Mouse (Mus musculus) thymus, postnatal 36 days (tissue): Measurements from ENCODE around the gene Ctbs.
A peak's percentile ranks its signal among the peaks of the same experiment; 100 is the strongest.
"Not testable (repeated sequence)": the region's sequence is repeated elsewhere in the genome, so short reads cannot be mapped to it uniquely, and the experiment has no call there.

Experiments
- DNase-seq, 2 experiments: peaks; one replicate each; pipeline ENCODE4 v3.0.0; 2022; ENCODE audit warnings: mixed read lengths in 2 of 2

Gene Ctbs

DNA sequence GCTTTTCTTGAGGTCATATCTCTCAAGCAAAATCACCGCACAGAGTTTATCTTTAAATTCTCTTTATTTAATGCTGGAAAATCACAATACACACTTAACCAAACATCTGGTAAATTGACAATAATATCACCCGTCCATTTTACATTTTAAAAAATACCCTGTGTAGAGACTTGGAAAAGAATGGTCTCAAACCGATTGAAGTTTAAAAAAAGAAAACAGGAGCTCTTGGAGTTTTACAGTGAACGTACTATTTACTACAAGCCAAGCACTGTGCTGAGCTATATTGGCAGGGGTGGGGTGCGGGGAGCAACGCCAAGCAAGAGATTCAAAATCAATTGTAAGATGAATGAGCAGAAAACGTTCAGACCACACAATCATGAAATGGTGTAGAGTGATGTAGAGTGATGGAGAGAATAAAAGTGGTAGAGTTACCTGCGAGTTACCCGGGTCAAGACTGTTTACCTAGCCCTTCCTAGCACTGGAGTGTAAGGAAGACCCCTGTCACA is at the start of gene Ctbs:
TSS of gene Ctbs (plus strand) at position 51 of the 506 bp plus-strand sequence.
- no peak for DNase-seq

DNA sequence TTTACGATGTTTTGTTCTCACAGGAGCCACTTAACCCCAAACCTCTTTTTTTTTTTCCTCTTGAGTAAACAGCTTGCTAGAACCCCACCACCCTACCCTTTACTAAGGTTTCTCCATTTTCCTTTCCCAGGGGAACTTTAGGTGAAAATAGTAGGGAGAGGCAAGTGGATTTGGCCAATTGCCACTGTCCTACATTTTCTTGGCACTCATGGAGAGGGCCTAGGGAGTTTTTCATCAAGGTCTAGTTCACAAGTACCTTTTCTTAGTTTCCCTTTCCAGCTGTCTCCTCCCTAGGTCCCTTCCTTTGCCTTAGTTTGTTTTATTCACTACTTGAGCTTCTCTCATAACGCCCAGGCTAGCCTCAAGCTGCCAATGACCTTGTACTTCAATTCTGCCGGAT is 45.8 kb upstream of the Ctbs start:
- DNase-seq, result no peak

DNA sequence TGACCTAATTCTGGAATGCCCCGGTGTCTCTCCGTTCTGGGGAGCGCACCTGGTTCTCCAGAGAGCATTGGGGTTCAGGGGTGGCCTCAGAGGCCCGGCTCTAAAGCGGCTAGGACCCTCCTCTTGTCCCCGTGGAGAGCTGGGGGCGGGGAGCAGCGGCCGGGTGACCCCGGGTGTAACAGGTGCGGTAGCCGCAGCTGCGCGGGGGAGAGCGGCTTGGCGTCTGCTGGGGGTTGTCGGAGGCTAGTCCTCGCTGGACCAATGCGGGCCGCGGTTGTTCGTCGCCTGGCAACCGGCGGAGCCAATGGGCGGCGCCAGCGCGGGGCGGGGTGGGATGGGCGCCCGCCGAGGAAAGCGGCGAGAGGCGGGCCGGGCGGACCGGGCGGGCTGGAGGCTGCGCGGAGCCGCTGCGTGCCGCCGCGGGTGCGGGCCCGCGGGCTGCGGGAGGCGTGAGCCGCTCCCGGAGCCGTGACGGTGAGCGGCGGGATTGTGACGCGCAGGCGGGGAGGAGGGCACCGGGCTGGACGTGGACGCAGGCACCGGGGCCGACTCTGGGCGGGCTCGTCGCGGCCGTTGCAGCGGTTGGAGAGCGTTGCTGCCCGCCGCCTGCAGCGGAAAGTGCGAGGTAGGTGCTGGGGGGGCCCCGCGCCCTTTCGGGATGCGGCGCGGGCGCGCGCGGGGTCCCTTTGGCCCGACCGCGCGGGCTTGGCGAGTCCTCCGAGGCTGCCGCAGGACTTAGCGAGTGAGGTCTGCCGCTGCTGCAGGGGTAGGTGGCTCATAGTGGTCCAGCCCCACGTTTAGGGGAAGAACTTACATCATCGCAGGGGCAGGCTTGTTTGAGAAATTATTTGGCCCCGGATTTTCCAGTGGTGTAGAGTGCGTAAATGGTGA is 45.0 kb upstream of the Ctbs start, which contains the start of gene Ssx2ip:
TSS of gene Ssx2ip (plus strand) at position 332 of the 891 bp plus-strand sequence.
- DNase-seq, result peak; percentile 94 to 95

DNA sequence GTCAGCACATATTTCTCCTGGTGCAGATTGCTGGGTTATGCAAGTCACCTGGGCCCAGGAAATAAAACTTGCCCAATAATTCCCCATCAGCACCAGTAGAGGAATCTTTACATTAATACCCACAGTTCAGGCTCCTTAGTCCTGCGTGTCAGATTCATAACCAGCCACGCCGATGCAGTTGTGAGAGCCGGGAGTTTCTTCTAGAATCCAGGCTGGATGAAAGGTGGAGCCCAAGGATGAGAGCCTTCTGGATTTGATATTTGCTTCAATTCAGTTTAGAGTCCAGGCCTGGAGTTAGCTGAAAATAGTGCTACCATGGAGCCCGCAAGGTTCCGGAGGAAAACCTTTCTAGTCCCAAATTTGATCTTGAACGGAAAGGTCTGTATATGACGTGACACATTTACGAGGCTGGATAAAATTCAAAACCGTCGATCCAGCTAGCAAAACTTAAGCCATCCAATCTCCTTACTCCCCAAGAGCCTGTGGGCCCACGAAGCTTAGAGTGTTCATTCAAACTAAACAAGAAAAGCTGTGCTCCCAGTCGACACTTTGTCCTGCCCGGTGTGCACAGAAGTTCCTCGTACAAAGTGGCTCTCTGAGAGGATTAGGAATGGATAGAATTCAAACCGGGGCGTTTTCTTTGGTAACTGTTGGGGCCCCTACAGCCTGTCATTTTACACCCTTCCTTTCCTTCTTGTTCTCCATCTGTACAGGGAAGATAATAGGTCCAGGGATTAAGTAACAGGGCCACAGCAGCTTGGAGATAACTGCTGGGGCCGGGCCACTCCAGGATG is 44.2 kb upstream of the Ctbs start:
- DNase-seq, result no peak

DNA sequence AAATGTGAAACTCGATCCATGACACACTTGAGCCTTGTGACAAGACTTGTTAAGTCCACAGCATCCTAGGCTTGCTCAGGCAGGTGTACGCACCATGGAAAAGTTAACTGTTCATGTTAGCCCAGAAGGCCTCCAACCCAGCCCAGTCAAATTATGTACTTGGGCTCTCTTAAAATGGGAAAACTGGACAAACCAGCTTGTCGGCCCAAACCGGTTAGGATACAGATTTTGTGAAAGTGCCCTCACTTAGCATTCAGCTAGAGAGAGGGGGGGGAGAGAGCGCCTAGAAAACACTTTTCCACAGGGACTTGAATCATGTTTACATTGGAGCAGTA is 43.6 kb upstream of the Ctbs start:
- DNase-seq, result no peak

DNA sequence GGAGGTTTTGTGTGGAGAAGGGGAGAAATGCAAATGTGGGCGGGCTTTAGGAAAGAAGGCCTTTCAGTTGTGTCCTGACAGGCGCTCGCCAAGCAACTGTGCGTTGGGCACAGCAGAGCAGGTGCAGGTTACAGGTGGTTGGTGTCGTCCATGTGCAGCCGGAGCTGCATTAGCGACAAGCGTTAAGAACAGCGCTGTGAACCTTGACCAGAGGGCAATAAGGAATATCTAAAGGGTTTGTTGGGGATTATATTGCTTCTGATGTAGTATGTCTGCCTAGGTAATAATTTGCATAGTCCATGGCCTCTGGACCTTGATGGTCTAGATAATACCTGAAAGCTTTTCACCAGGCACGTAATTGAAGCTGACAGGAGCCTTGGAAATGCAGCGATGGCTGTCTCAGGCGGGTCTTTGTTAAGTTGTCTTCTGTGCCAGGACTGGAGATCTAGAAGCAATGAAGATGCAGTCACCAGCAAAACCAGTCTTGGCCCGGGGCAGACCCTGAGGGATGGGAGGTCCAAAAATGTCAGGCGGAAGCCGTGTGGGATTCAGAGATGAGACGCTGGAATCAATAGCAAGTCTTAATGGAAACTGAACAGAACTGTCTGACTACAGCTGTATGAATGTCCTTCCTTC is 42.4 kb upstream of the Ctbs start:
- DNase-seq, result no peak

DNA sequence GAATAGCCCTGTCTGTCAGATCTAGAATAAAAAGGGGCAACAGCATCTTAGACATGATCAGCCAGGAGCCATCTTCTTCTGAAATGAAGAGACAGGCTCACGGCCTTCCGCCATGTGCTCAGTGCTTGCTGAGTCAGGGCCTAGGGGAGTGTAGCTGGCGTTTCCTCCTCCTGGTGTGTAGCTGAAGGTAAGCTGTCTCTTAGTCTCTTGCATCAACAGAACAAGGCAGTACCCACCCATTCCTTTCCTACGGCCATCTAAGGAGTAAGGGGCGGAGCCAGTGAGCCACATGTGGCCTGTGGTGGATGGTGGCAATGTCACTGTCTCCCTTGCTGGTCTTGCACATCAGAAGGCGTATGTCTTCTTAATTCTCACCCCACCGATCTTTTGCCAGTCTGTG is 39.5 kb upstream of the Ctbs start:
- no peak for DNase-seq

DNA sequence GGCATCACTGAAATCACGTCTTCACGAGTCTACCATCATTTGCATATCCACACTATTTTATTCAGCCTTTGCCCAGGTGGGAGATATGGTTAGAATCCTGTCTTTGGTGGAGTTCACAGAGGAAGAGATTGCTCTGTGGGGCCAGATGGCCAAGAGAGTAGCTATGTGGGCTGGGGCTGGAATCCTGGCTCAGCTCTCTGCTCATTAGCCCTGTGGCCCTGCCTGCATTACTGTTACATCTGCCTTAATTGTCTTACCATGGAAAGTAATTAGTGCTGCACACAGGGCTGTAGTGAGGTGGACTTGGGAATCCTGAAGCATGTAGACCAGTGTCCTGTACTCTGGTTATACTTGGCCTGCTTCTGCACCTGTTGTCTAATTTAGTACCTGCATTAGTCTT is 37.6 kb upstream of the Ctbs start:
- no peak for DNase-seq

DNA sequence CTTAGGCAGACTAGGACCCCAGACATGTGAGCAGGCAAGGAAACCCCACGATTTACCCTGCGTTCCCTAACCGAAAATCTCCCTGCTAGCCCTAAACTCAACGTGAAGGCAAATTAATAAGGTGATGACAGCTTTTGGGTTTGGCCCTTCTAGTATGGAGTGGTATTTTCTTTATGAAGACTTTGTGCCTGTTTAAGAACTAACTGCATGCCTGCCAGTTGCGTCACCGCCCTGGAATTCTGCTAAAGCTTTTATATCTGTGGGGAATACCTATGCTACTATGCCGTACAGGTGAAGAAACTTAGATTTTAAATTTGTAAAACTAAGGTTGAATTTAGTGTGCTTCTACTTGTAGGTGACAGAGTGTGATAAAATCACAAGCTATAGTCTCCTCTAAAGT is 37.1 kb upstream of the Ctbs start:
- no peak for DNase-seq

DNA sequence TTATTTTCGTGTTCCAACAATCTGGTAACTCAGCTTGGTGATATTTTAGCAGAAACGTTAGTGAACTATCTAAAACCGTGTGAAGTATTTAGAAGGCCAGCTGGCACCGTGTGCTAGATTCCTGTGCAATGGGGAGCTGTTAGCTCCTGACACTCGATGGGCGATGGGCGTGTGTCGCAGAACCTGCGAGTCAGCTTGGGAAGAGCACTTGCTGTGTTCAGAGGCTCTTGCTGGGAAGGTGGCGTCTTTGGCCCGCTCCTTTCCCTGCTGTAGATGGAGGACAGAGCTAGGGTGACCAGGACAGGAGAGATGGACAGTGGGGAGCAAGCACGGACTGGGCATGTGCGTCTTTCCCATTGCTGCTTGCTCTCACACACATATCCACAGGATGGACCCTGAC is 36.6 kb upstream of the Ctbs start:
- DNase-seq, result no peak

DNA sequence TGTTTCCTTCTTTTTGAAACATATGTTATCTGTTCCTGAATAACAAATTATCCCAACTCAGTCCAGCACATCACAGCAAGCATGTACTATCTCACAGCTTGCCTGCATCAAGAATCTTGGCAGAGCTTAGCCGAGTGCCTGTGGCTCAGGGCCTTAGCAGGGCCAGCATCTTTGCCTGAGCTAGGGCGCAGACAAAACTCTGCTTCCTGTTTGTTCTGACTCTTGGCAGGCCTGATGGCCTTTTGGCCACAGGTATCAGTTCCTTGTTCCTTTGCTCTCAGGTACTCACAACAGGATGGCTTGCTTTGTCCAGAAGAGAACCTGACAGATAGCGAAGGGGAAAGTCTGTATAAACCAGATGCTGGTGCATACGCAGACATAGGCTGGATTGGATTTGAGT is 35.6 kb upstream of the Ctbs start:
- DNase-seq, result no peak

DNA sequence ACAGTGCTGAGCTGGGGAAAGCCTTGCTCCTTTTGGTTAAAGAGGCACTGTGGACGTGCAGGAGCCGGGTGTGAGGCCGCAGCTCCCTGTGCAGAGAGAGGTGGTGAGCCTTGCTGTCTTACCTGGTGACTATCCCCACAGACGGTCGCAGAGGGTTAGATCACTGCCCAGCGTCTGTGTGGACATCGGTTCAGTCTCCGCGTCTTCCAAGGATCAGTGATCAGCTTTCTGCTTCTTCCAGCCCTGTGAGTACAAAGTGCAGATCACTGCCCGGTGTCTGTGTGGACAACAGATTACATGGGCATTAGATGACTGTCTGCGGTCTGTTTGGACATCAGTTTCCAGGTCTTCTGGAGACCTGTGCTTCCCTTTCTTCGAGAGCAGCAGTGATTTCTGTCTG is 35.0 kb upstream of the Ctbs start:
- no peak for DNase-seq

DNA sequence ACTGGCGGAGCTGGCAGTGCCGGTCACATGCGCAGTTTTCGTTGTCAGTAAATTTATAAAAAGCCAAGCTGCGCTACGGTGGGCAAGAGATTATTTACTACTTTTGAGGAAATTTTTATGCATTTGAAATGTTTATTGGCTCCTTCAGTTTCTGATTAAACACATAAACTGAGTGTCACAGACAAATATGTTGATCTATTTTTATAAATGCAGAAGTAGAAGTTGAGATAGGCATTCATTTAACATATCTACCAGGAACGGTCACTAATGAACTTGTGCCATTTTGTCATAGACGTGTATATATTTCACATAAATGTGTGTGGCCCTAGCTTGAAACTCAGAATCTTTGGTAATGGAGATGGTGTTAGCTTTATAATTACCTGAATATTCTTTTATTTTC is 31.7 kb upstream of the Ctbs start:
- DNase-seq, result no peak

DNA sequence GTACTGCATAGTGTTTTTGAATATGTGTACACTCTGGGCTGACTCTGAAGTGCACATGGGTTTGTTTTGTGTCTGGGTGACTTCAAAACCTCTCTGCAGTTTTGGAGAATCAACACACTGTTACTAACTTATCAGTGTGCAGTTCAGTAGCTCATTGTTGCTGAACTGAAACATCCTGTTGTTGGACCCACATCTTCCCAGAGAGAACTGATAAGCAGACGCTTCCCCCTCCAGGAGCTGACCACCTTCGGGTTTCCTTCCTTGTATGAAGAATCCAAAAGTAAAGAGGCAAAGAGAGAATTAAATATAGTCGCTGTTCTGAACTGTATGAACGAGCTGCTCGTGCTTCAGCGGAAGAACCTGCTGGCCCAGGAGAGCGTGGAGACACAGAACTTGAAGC is 30.7 kb upstream of the Ctbs start:
- no peak for DNase-seq

DNA sequence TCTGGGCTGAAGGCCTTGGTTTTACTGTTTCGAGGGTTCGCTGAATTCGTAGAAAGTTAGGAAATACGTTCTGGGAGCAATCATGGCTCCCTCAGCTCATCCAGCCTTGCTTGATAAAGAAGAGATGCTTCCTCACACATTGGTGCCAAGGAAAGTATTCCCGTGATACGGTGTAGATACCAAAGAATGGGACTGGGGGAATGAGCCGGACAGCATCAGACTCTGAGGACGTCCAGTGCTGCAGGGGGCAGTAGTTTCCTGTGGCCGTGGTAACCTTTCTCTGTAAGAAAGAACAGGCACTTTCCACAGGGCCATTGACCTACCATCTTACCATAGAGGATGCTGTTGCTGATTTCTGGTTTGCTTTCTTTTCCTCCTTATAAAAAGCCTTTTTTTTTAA is 30.1 kb upstream of the Ctbs start:
- DNase-seq, result no peak

DNA sequence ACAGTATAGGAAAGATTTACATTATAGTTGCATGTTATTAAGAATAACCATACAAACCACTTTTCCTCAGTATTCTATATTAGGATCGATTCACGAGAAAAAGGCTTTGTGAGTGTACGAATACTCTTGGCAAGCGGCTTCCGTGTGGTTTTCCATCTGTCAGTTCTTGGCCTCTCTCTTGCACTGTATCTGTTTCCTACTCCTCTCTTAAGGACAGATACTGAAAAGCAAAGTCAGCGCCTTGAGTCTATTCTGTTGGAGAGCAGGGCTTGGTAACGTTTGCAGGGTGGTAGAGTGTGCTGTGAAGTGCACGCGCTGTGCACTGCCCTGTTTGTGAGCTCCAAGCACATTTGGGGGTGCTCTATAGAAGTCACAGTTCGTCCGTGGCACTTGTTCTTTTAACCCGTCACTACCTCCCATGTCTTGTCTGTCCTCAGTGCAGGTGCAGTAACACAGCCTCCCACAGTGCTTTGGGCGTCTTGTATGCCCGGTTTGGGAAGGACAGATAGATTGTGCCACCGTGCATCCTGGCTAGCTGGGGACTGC is 29.5 kb upstream of the Ctbs start:
- DNase-seq, result no peak

DNA sequence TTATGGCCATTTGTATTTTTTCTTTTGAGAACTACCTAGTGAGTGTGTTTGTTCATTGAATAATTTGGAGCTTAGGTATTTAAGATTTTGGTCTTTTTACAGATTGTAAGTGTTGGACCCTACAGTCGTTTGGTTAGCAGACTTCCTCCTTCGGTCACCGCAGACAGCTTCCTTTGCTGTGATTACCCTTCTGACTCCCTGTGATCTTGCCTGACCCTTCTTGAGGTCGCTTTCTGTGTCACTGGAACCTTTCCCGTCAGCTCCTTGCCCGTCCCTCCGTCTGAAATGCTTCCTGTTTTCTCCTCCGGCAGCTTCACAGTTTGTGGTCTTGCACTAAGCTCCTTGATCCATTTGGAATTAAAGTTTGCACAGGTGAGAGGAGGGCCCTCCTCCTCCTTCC is 27.8 kb upstream of the Ctbs start:
- DNase-seq, result no peak

DNA sequence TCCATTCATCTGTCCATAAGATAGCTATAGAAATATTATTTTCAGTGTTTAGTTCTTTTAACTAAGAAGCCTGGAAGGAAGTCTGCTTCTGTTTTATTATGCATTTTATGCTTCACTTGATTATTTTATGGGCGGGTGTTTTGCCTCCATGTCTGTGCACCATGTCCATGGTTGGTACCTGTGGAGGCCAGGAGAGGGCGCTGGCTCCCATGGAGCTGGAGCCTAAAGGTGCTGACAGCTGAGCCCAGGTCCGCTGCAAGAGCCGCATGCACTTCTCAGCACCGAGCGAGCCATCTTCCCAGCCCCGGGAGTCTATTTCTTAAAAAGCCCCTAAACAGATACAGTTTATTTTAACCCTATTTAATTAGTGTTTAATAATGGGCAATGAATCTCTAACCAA is 25.9 kb upstream of the Ctbs start:
- no peak for DNase-seq

DNA sequence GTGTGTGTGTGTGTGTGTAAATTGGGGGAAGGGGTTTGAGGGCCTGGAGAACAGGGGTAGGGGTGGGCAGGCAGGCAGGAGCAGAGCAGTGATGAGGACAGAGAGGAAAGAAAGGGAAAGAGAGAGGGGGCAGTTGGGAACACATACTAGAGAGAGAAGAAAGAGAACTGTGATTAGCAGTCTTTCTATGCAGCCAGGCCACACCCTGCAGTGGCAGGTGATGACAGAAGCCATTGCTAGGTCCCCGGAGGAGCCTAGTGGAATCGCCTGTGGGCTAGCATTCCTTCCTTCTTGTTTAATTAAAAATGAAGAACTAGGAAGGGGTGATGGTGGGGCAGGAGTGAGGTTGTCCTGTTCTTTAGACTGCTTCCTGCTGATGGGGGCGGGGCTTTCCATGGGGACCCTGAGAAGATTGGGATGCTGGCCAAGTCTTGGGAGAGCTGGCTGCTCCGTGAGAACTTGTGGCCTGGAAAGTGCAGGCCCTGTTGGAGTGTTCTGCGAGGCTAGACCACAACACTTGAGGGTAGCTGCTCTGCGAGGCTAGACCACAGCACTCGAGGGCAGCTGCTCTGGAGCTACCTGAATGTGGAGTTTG is 25.2 kb upstream of the Ctbs start:
- no peak for DNase-seq

DNA sequence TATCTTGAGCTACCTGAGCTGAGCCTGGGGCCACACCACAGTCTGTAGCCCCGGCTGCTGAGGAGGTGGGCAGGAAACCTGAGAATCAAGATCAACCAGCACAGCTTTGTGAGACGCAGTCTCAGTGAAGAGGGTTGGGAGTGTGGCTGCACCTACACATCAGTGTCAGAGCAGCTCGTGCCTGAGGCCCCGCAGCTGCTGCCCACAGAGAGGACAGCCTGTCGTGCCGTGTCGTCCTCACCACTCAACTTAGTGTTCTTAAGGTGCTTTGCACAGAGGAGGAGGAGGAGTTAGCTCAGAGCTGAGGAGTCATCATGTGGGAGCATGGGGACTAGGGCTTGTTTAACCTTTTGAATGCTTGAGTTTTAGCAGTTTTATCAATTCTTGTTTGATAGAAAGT is 23.7 kb upstream of the Ctbs start:
- DNase-seq, result no peak

DNA sequence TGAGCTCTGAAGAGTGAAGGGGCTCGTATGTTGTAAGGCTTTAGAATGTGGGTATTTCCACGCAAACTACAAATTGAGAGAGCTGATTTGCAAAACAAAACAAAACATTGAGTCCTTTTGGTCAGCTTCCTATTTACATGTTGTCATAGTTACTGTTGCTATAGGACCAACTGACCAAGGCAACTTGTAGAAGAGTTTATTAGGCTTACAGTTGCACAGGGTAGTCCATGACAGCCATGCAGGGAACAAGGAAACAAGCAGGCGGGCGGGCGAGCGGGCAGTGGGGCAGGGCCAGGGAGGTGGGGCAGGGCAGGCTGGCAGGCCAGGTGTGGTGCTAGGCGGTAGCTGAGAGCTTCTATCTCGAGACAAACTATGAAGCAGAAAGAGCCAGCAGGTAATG is 23.1 kb upstream of the Ctbs start:
- DNase-seq, result no peak

DNA sequence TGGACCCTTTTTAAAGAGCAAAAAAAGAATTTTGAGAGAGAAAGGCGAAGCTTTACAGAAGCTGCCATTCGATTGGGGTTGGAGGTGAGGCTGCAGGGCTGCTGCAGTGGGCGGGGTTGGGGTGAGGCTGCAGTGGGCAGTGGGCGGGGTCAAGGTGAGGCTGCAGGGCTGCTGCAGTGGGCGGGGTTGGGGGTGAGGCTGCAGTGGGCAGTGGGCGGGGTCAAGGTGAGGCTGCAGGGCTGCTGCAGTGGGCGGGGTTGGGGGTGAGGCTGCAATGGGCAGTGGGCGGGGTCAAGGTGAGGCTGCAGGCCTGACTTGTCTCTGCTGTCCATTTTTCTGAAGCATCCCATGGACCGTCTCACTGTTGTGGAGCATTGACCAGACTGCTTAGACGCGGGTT is 16.5 kb upstream of the Ctbs start:
- DNase-seq, result not testable (repeated sequence)
